Mouse (Mus musculus) right cerebral cortex, postnatal 10 days (tissue): ENCODE data around the gene Ric1.

Experiments used
- DNase-seq, 2 experiments: peaks; one replicate each; pipeline ENCODE4 v3.0.0; 2021; ENCODE audit warnings: low spot score in 2 of 2

Ric1 gene

DNA sequence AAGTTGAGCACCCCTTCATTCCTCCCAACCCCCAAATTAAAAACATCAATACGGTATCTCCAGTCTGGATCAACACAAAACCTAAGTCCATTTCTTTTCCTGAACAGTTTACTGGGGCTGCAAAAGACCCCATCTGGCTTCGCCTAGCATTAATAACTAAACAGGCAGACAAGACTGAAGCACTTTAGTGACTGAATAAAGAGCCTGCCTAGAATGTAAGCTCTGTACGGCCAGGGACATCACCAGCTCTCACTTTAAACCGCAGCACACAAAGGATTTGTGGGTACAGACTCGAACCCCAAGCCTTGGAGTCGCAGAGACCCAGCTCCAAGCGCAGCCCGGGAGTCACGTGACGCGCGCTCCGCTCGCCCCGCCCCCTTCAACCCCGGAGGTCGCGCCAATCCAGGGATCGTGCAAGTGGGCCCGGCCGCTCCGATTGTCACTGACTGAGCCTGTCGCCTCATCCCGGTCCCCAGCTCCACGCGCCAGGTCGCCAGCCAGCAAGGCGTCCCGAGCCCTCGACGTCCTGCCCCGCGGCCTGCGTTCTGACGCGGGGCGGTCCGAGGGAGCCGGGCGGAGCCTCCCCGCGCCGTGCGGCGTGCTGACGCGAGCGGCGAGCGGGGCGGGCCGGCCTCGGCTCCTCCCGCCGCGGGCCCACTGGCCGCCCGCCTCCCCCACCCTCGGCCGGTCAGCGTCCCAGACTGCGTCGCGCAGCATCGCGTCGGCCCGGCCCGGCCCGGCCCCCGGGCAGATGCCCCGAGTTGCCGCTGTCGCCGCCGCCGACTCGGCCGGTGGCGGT, at the start of gene Ric1:
TSS of gene Ric1 (plus strand) at position 646 of the 799 bp plus-strand sequence.
- DNase-seq = peak; percentile 90 to 91

DNA sequence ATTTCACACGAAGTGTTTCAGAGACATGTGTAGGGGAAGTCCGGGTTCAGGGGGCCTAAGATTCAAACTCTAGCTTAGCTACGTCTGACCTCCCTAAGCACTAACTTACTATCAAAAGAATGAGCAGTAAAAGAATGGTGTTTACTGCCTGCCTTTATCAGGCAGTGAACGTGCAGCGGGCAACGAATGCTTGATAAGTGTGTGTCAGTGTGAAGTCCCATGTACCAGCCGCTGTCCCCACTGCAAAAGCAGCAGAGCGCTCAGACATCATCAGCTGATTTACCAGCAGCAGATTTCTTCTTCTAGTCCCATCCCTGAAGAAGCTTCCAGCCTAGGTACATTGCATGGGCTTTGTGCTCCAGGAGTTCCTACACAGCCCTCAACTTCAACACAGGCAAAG, 49.7 kb upstream of the Ric1 start:
- DNase-seq = no peak

DNA sequence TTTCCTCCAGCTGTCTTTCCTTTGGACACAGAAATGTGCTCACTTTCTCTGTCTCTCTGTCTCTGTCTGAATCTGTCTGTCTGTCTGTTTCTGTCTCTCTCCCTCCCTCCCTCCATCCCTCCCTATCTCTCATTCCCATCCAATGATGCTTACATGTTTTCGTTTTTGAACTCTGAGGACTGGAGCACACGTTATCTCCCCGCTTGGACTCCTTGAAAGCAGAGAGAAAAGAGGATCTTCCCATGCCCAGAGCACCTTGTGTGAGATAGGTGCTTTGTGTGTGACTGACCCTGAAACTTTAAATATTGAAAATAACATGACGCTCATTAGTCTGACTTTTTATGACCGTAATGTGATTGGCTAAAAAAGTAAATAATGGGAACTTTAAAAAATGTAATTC, 49.1 kb upstream of the Ric1 start:
- DNase-seq = no peak

DNA sequence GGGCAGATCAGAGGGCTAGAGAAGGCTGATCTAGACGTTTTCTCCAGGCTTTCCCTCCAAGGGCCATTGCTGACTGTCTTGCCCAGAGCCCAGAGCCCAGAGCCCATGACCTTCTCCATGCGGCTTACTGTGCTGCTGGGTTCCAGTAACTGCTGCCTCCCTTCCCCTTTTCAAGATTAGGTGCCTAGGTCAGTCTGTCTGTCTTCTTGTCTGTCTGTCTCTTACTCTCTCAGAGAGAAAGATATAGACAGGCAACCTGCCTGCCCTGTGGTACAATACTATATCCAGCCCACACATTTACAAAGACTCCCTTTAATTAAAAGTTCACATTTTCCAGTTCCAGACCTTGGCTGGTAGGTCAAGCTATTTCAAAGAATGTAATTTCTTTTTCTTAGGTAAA, 47.3 kb upstream of the Ric1 start:
- no peak for DNase-seq

DNA sequence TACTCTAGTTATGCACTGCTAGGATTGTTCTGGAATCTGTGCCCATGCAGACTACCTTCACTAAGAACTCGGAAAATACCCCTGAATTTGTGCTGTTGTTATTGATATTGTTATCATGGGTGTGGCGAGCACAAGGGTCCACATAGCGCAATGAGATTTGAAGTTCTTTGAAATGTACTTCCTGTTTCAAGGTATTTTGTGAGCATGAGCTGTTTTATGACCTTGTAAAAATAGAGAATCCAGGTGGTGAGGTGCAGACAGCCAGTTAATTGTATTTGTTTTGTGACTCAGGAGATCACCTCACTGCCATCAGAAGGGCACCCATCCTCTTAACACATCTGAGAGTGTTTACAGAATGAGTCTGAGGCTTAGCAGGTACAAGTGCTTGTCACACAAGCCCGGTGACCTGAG, 46.9 kb upstream of the Ric1 start:
- DNase-seq = no peak

DNA sequence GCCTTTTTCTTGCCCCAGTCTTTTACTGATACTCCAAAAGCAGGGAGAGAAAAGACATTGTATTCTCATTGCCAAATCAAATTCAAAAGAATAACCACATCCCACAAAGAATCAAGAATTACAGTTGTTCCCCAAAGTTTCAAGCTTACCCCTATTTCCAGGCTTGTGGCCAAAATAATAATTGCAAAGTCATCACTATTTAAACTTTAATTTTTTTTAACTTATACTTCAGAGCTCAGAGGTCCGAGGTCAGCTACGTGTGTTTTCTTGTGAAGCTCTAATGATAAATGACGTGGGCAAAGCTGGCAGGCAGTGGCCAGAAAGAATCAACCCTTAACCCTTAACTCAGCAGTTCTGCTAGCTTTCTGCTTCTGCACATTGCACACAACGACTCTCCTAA, 43.5 kb upstream of the Ric1 start:
- DNase-seq = no peak

DNA sequence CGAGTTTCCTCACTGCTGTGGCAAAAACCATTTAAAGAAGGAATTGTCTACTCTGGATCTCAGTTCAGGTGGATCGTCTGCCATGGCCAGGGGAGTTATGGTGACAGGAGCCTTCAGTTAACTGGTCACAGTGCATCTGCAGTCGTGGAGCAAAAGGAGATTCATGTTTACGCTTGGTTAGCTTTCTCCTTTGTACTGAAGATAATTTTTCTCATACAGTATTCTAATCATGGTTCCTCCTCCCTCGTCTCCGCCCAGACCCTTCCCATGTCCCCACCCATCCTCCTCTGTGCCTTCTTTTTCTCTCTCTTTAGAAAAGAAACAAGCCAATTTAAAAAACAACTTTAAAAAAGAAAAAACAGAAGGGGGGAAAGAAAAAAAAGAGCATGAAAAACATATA, 40.5 kb upstream of the Ric1 start:
- no peak for DNase-seq

DNA sequence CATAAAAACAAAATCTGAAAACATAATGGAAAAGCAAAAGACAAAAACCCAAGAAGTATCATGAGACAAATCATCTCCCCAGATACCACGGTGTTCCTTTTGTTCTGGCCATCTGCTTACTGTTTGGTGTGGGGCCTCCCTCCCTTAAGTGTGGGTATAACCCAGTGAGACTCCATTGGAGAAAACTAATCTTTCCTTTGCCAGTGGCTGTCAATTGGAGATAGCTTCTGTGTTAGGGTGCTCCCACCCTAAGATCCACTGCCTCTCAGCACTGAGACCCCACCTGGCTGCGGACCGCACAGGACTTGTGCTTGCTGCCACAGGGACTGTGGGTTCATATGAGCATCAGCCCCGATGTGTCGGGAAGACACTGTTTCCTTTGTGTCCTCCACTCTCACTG, 39.9 kb upstream of the Ric1 start:
- DNase-seq = no peak

DNA sequence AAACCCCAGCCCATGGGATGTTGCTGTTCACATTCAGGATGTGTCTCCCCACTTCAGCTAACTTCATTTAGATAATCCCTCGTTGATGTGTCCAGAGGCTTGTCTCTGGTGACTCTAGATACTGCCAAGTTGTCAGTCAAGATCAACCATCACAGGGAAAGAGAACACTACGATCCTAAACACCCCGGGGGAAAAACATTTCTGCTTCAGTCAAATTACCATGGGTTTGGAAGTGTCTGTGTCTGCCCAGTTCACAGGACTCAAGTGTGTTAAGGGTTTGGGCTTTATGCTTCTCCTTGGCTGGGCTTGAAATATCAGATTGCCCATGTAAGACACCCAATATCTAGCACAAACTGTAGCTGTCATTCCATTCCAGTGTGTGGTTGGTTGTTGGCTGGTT, 39.4 kb upstream of the Ric1 start:
- DNase-seq = no peak

DNA sequence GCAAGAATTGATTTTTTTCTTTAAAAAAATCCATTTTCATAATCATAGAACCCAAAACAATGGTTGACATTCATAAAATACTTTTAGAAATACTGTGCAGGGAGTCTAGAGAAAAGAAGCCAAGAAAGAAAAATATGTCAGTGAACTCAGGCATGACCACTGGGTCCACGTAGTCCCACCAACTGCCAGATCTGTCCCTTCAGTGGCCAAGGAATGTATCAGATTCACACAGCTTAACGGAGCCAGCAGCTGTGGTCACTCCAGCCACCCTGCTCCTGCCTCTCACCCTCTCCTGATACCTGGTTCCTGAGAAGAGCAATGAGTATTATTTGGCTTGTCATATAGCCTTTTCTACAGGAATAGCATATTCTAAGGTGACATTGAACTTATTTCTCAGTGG, 38.7 kb upstream of the Ric1 start:
- DNase-seq = no peak

DNA sequence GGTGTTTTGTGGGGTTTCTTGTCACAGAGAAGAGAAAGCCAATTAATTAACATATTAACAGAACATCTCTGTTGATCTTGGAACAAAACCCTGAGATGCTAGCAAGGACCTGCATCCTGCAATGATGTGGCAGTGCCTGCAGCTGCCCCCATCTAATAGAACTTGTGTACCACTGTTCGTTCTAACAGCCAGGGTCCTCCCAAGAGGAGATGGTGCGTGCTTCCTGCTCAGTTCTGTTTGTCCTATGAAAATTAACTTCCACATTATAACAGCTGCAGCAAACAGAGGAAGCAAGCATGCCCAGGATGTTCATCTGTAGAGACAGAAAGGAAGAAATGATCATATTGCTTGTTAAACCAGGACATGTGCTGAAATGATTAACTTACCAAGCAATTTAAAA, 37.5 kb upstream of the Ric1 start:
- no peak for DNase-seq

DNA sequence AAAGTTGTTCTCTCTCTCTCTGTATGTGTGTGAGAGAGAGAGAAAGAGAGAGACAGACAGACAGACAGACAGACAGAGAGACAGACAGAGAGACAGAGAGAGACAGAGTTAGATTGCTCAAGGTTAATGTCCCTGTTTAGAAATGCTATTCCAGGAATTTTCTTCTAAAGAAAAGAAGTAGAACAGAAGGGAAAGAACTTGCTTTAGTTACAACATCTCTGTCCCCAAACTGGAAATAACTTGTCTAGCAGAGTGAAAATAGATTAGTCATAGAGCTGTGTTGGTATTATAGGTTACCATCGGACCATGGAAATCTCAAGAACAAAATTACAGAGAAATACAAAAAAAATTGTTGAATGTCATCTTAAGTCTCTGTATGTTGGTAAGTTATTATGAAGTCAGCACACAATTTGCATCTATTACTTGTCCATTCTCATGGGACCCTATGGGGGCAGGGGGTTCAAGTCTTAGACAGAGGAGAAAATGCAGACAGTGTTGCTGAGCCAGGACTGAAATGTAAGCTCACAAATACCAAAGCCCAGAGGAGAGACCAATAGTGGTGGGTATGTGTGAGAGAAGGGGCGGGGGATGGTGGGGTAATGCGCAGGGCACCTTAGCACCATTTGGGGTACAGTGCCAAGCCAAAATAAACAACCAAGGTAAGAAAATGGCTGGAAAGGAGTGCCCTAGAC, 36.7 kb upstream of the Ric1 start:
- no peak for DNase-seq

DNA sequence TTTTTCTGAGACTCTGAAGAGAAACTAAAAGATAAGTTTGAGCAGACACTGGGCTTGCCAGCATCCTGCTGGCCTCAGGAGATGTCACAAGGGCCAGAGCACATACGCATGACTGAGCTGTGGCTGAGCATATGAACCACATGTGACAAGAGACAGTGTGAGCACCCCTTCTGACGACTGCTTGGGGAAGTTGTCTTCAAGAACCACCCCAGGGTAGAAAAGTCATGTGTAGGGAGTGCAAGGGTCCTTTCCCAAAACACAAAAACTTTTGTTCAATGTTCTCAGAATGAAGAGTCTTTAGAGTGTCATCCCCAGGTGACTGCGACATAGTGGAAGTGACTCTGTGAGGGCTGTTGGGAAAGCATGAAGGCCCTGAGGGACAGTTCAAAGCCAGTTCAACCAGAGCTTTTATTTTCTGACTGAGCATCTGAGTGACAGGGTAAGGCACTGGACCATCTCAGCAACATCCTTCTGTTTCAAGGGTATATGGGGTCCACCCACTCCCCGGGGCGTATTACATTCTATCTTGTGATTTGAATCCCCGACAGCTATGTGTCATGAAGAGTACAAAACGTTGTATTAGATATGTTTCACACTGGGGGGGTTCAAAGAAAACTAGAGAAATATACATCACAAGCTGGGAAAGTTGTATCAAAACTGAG, 35.4 kb upstream of the Ric1 start:
- DNase-seq = no peak

DNA sequence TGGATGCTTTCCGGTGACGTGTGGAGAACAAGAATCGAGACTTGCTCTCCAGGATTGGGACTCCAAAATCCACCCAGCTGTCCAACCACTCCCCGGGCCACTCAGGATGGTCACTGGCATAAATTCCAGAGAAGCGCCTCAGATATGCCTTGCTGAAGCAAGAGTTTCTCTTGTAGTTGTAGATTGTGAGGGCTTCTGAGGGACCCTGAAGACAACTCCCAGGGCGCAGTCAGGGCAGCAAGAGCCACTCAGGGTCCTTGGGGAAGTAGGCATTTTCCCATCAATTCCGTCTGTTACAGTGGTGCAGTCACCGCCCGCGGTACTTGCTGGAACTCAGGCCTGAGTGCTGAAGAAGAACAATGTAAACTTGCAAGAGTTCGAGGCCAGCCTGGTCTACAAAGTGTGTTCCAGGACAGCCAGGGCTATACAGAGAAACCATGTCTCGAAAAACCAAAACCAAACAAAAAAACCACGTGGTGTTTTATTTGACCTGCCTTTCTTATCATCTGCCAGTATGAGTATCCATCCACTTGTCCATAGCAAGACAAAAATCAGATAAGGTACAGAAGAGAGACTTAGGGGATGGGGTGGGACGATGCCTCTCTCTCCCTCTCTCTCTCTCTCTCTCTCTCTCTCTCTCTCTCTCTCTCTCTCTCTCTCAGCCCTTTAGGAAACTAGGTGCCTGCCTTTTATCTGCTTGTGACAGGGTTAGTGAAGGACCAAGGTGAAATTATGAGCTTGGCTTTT, 34.6 kb upstream of the Ric1 start:
- DNase-seq = no peak

DNA sequence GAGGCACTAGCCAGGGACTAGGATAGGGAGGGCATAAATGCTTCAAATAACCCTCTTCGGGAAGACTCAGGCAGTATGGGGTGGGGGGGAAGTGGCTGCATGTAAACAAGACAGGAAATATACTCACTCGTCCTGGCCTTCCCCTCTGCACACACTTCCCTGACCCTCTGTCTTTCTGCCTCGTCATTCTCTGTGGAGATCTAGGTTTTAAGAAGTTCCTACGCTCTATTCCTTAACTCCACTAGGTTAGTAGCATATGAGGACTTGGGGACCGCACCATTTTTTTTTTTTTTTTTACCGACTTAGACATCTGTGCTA, 34.0 kb upstream of the Ric1 start:
- no peak for DNase-seq

DNA sequence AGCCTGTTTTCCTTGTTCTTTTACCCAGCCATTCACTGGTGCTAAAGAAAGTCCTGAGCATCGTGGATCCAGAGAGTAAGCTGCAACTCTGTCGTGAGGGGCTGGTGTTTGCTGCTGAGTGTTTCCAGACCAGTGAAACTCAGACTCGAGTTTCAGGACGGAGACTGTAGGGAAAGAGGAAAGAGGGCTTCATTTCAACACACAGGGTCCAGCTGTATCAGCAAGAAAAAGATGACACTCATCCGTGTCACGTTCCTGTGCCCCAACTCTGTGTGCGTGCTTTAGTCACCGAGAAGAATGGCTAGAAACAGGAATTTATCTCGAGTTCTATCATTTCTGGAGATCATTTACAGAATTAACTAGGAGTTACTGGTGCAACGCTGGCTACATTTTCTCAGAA, 33.7 kb upstream of the Ric1 start:
- no peak for DNase-seq

DNA sequence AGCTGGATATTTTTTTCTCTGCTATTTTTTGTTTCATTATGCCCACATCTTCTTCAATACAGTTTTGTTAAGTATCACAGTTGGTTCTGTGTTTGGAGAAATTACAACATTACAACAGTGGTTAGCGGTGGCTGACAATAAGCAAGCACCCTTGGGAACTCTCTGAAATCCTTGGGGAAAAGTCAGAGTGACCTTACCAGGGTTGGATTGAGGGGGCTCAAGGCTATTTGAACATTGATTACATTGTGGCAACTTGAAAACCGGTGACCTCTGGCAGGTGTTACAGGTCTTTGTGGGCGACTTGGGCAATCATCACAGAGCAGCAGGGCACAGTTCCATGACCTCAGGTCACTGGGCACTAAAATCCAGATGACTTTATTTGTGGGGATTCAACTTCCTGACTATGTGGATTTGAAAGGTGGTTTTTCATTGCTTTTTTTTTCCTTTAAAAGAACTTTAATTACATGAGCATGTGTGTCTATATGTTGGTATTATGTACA, 32.2 kb upstream of the Ric1 start:
- no peak for DNase-seq

DNA sequence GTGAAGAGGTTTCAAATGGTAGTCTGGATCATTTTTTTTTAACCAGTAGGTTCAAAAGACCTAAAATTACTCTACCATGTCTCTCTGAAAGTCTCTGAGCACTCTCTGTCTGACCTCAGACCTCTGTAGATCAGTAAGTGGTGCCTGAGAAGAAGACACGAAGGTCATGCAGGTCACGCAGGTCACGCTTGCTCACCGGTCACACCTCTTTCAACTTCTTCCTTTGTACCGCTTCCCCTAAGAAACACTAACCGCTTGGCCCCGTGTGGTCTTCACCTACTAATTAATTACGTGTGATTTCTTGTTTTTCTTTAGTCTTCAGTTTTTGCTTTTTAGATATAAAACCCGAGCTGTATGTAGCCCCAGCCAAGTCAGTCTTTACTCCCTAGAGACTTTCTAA, 30.6 kb upstream of the Ric1 start:
- no peak for DNase-seq

DNA sequence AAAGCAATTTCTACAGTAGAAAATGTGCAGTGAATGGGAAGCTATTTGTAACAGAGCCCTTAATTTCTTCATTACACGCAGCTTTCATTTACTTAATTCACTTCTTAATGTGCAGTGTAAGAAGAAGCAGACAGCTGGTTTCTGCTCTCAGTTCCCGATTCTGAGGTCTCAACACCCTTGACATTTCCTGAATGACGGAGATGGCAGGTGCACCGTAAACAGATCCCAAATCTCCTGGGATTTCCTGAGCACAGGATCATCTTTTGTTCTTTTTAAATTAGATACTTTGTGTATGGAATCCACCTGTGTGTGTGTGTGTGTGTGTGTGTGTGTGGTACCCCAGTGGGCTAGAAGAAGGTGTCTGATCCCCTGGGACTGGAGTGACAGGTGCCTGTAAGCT, 27.6 kb upstream of the Ric1 start:
- DNase-seq = no peak

DNA sequence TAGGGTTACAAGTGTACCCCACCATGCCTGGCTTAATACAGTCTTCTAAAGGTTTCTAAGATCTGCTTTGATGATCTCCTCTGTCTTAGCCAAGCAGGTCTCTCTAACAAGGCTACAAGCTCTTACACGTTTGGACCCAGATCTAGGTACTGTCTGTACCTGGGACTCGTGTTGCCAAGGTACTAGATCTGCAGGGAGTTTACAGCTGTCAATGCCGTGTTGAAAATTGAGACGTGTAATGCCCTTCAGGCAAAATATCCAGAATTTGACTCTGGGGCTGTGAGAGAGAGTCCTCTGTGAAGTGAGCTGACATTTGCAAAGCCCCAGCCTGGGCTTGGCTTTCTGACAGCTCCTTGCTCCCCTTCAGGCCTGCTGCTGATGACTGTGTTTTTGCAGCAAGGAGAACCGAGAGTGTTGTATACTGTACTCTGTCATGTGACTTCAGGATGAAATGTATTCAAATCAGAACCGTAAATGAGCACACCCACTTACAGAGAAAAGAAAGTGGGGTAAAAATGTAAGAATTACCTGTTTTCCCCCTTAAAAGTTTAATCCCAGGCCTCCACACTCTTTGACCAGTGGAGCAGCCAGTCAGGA, 26.0 kb upstream of the Ric1 start:
- DNase-seq = no peak

DNA sequence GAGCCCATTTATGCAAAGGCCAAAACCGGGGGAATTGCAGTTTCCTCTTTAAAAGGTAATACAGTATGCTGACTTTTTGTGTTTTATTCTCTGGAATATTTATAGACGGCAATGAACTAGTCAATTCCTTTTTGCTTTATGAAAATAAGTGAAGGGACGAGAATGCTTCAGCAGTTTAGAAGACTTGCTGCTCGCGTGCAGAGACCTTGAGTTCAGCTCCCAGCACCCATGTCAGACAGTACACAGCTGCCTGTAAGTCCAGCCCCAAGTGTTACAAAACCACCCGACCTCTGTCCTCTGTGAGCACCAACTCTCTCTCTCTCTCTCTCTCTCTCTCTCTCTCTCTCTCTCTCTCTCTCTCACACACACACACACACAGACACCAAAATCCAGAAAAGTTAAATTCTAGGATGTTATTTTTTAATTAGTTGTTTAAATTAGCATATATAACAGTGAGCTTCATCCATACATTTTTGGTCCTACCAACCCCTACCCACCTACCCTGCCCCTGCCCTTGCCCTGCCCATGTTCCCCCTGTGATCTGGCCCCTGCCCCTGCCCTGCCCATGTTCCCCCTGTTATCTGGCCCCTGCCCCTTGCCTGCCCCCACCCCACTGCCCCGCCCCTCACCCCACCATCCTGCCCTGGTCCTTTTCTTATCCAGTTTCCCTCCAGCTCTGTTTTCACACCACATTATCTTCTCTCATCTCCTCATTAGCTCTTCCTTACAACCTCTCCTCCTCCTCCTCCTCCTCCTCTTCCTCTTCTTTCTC, 25.1 kb upstream of the Ric1 start:
- DNase-seq = no peak
